Comparison of ENCODE assay signal across 10 mouse cellular contexts in genomic region chr1:58614424-58614823, GRCm38 (mm10). TPM values are rescaled to one million over a fixed set of nuclear protein-coding genes. Genes with fewer than 3 reads are reported as not detected.
A peak's percentile ranks its signal among the peaks of the same experiment; 100 is the strongest.
DNase-seq lines count a peak whose midpoint lies in the region; ATAC-seq and TF ChIP-seq lines count a peak whose summit lies in the region.
"Had no signal": no experiment of that assay in that cellular context is flagged by ENCODE, and none has a peak within 500 bp of the region (broad histone marks: within the 10 kb centered on the region; RNA-seq: fewer than 3 reads in every experiment).

No protein-coding gene starts in this region.

- H3K4me2 ChIP-seq in midbrain, embryonic 13.5 days (replicated peaks) = no peak overlapping the region

- no peak for TF ChIP-seq CTCF in small intestine, adult 2 months (IDR thresholded peaks at IDR 0.05; ENCODE audit: extremely low read depth, insufficient read length, insufficient replicate concordance, low read depth, low read length)

- 48% methylated on average over 3 of the region's 3 CpGs for WGBS in small intestine, adult 2 months
- 70% methylated on average over 3 of the region's 3 CpGs for WGBS in midbrain, embryonic 13.5 days
- WGBS in forebrain, embryonic 10.5 days = 72% methylated on average over 3 of the region's 3 CpGs

- no peak overlapping the region for H3K9ac ChIP-seq in midbrain, embryonic 13.5 days (replicated peaks)

- peak overlapping the region; percentile 88; the same call in 1 of the 2 replicates for H3K27ac ChIP-seq in small intestine, adult 2 months (ENCODE audit: insufficient read depth, low read depth, low read length)
- no peak overlapping the region for H3K27ac ChIP-seq in midbrain, embryonic 13.5 days
- no peak overlapping the region for H3K27ac ChIP-seq in forebrain, embryonic 10.5 days

- no peak for ATAC-seq in midbrain, embryonic 13.5 days
- ATAC-seq: hindbrain, embryonic 16.5 days had no signal

- H3K27me3 ChIP-seq in small intestine, adult 2 months (ENCODE audit: control insufficient read depth, insufficient read depth, low read length) = no peaks in the 10 kb centered on the region
- H3K27me3 ChIP-seq in midbrain, embryonic 13.5 days = no peaks in the 10 kb centered on the region
- no peaks in the 10 kb centered on the region for H3K27me3 ChIP-seq in forebrain, embryonic 10.5 days (ENCODE audit: poor library complexity, severe bottlenecking)

- peaks cover 11% of the 10 kb centered on the region; the same call in 1 of the 2 replicates for H3K4me1 ChIP-seq in small intestine, adult 2 months (ENCODE audit: control insufficient read depth, insufficient read depth, insufficient read length, low read length)
- H3K4me1 ChIP-seq in midbrain, embryonic 13.5 days (replicated peaks) = no peaks in the 10 kb centered on the region
- H3K4me1 ChIP-seq in forebrain, embryonic 10.5 days = no peaks in the 10 kb centered on the region

- no peak overlapping the region for H3K4me3 ChIP-seq in small intestine, adult 2 months (ENCODE audit: low read depth, low read length)
- H3K4me3 ChIP-seq in midbrain, embryonic 13.5 days (replicated peaks) = no peak overlapping the region
- no peak overlapping the region for H3K4me3 ChIP-seq in forebrain, embryonic 10.5 days

- TF ChIP-seq POLR2A in small intestine, adult 2 months (IDR thresholded peaks at IDR 0.05; ENCODE audit: low read depth, low read length) = no peak

- H3K9me3 ChIP-seq in midbrain, embryonic 13.5 days = no peaks in the 10 kb centered on the region
- H3K9me3 ChIP-seq in forebrain, embryonic 10.5 days = no peaks in the 10 kb centered on the region; the same call in 1 of the 2 replicates

- peak; percentile 31 to 44 for DNase-seq in layer of hippocampus, adult 8-10 months (ENCODE audit: low spot score in 2 of 2)
- DNase-seq in layer of hippocampus, postnatal 10 days (ENCODE audit: low spot score in 2 of 2) = no peak
- DNase-seq in adipocyte (ENCODE audit: low spot score) = peak; percentile 22
- peak; percentile 48 for DNase-seq in kidney, postnatal 10 days
- DNase-seq in cerebellum, postnatal 36 days = no peak
- DNase-seq in forebrain, embryonic 10.5 days (ENCODE audit: extremely low spot score, low spot score) = no peak
- DNase-seq: adrenal gland, adult 8-10 months had no signal

- no peaks in the 10 kb centered on the region for H3K36me3 ChIP-seq in small intestine, adult 2 months (ENCODE audit: control insufficient read depth, insufficient read depth, low read length)
- H3K36me3 ChIP-seq in midbrain, embryonic 13.5 days = no peaks in the 10 kb centered on the region
- H3K36me3 ChIP-seq in forebrain, embryonic 10.5 days (replicated peaks) = no peaks in the 10 kb centered on the region

RNA-seq across cellular contexts. Expression of gene Ndufb3, which starts 28.2 kb away (rescaled TPM):
- total RNA-seq in layer of hippocampus, adult 8-10 months (2022) = 100 to 1,000 TPM; 104 to 121 (median 107) TPM
- 100 to 1,000 TPM; 113 to 121 TPM for total RNA-seq in layer of hippocampus, postnatal 10 days (2021)
- 17.3 and 21.3 TPM in 2 replicates for polyA plus RNA-seq in small intestine, adult 2 months (2012; rRNA removed)
- polyA plus RNA-seq in midbrain, embryonic 13.5 days (2015; fragmentation: Nextera tagmentation; extraction: Ambion mirVana) = 196 and 203 TPM in 2 replicates
- polyA plus RNA-seq in forebrain, embryonic 10.5 days (2016; fragmentation: Nextera tagmentation; extraction: Ambion mirVana) = 135 and 138 TPM in 2 replicates

RNA-seq across cellular contexts. Expression of gene Fam126b, which starts 28.3 kb away (rescaled TPM):
- 100 to 1,000 TPM in 3 of 4 experiments, 10 to 100 TPM in 1; 96.6 to 156 (median 127) TPM for total RNA-seq in layer of hippocampus, adult 8-10 months (2022)
- 10 to 100 TPM; 59.4 to 59.7 TPM for total RNA-seq in layer of hippocampus, postnatal 10 days (2021)
- 0.39 and 1.2 TPM in 2 replicates for polyA plus RNA-seq in small intestine, adult 2 months (2012; rRNA removed)
- polyA plus RNA-seq in midbrain, embryonic 13.5 days (2015; fragmentation: Nextera tagmentation; extraction: Ambion mirVana) = 11.0 and 13.9 TPM in 2 replicates
- 4.1 and 6.4 TPM in 2 replicates for polyA plus RNA-seq in forebrain, embryonic 10.5 days (2016; fragmentation: Nextera tagmentation; extraction: Ambion mirVana)

Comparison
In these comparisons a context has a peak if more than half of its experiments do, and no peak if none do; other contexts are left out.
1. DNase-seq: peak in layer of hippocampus, adult 8-10 months (2 of 2), adipocyte (single experiment) and kidney, postnatal 10 days (single experiment); none in layer of hippocampus, postnatal 10 days (0 of 2), cerebellum, postnatal 36 days (0 of 2) and forebrain, embryonic 10.5 days (single experiment).